Mouse (Mus musculus) forebrain, embryonic 10.5 days (tissue): ENCODE results near the gene Six1. TPM values are rescaled to one million over a fixed set of nuclear protein-coding genes. Genes with fewer than 3 reads are reported as not detected.
"Not testable (repeated sequence)": the region's sequence is repeated elsewhere in the genome, so short reads cannot be mapped to it uniquely, and the experiment has no call there.

Experiments
- DNase-seq: peaks from one replicate; pipeline ENCODE4 v3.0.0-alpha.2; 2017; ENCODE audit warnings: low spot score; ENCODE audit errors: extremely low spot score
- H3K27ac ChIP-seq: fragments of 300-500 bp; sonication (generic); 2 replicates; pipeline ENCODE4 v1.5.1; 2016; ENCODE audit warnings: mild to moderate bottlenecking
- H3K27me3 ChIP-seq: fragments of 300-500 bp; sonication (generic); 2 replicates; pipeline ENCODE4 v1.6.1; 2016; ENCODE audit warnings: mild to moderate bottlenecking; ENCODE audit not compliant: poor library complexity, severe bottlenecking
- H3K36me3 ChIP-seq: fragments of 300-500 bp; sonication (generic); replicated peaks from 2 replicates; pipeline ENCODE4 v1.6.1; 2016; ENCODE audit warnings: mild to moderate bottlenecking, moderate library complexity
- H3K4me1 ChIP-seq: fragments of 300-500 bp; sonication (generic); 2 replicates; pipeline ENCODE4 v1.6.1; 2016
- H3K4me3 ChIP-seq: fragments of 300-500 bp; sonication (generic); 2 replicates; pipeline ENCODE4 v1.5.1; 2016; ENCODE audit warnings: mild to moderate bottlenecking, moderate library complexity
- H3K9me3 ChIP-seq: fragments of 300-500 bp; sonication (generic); 2 replicates; pipeline ENCODE4 v1.6.1; 2016; ENCODE audit warnings: mild to moderate bottlenecking, moderate library complexity
- WGBS: fragments of 180-500 bp; shearing (Covaris S2); methylation state at CpG from one replicate; pipeline ENCODE4 v1.1.7; 2016; 5-methylcytosine and 5-hydroxymethylcytosine counted together
- polyA plus RNA-seq: library from polyadenylated mRNA; unstranded; fragments of >200 nt; fragmentation: Nextera tagmentation; extraction: Ambion mirVana; gene quantifications from 2 replicates; pipeline ENCODE4 v1.2.1, GENCODE M21; 2016

The Six1 gene
- polyA plus RNA-seq, result 10.7 and 11.4 TPM in 2 replicates

DNA sequence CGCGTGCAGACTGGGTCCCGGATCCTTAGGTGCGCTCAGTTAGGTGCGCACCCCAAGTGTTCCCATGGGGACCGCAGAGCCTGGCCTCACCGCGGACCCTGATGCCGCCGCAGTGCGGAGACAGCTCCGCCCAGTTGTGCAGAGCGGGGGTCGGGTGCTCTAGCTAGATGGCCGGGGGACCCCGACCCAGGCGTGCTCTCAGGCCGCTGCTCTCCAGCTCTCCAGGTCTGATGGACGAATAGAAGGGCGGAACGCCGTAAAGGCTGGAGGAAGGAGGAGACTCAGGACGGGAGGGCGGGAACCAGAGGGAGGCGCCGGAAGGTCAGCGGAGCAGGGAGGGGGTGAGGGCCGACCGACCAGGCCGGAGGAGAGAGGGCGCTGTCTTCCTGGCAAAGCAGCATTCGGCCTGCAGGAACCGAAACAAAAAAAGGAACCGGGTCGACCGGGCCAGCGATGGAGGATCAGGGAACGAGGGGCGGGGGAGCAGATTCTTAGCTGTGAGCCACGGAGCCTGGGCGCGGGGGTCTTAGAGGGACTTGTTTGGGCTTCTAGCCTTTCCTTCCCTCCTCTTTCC is at the start of gene Six1:
Six1 (minus strand) TSS at position 220 of the 574 bp plus-strand sequence.
- Histone ChIP-seq H3K27ac (peak within 1 kb of the TSS; percentile 78), H3K9me3 (no peaks in the 10 kb centered on the region), H3K36me3 (no peaks in the 10 kb centered on the region), H3K4me3 (peak within 1 kb of the TSS; percentile 57), H3K27me3 (peaks cover 94% of the 10 kb centered on the region), H3K4me1 (peaks cover 57% of the 10 kb centered on the region)
- DNase-seq, result peak; percentile 82
- WGBS, result under 1% methylated on average over 42 of the region's 42 CpGs

DNA sequence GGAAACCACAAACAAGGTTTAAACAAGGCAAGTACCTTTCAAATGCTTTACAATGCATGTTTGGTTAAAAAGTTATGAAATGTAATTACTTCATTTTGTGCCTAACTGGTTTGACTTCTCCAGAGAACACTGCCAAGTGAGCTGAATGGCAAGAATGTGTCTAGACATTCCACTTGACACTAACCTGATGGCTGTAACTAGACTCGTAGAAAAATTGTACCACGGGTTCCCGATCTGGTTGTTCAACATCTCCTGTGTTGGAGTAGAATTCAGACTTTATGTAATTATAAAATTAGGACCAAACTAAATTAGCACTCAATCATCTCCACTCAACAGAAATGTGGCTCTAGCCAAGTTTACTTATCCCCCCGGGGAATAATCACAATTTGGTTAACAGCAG is 44.9 kb upstream of the Six1 start:
- whole genome bisulfite sequencing, result 92% methylated on average over 4 of the region's 4 CpGs
- no peaks in the 10 kb centered on the region for H3K27me3 ChIP-seq
- no peak overlapping the region for H3K4me3 ChIP-seq
- no peak overlapping the region for H3K27ac ChIP-seq
- H3K4me1 ChIP-seq, result no peaks in the 10 kb centered on the region
- peaks cover 5% of the 10 kb centered on the region; the same call in 1 of the 2 replicates for H3K9me3 ChIP-seq
- no peak for DNase-seq
- H3K36me3 ChIP-seq, result peaks cover 39% of the 10 kb centered on the region

DNA sequence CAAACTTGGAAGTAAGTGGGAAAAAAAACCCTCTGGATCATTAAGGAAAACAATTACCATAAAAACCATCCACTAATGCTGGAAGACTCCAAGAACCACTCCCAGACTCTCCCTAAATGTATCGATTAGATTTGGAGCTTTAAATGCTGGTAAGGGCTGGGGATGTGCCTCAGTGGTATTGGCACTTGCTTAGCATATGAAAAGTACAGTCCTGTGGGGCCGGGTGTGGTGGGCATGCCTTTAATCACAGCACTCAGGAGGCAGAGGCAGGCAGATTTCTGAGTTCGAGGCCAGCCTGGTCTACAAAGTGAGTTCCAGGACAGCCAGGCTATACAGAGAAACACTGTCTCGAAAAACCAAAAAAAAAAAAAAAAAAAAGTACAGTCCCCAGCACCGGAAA is 42.5 kb upstream of the Six1 start:
- H3K9me3 ChIP-seq, DNase-seq, H3K27ac ChIP-seq, H3K4me3 ChIP-seq, H3K4me1 ChIP-seq, H3K27me3 ChIP-seq: not testable (repeated sequence)
- peaks cover 16% of the 10 kb centered on the region for H3K36me3 ChIP-seq
- WGBS, result 88% methylated on average over 5 of the region's 5 CpGs

DNA sequence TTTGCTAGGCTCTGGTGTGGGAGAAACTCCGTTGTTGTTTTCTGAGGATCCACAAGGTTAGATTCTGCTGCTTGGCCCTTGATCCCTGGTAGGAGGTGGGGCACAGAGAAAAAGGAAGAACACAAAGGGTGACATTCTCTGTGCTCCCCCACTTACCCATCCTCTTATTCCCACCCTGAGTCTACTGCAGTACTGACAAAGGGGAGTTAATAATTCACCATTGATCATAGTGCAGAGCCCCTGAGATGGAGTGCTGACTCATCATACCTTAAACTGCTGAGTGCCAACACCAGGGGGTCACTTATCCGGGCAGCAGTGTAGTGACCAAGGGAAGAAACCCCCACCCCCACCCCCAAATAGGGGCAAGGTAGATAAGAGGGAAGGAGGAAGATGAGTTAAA is 40.9 kb upstream of the Six1 start:
- Histone ChIP-seq H3K27me3 (no peaks in the 10 kb centered on the region), H3K36me3 (peaks cover 3% of the 10 kb centered on the region; the same call in 1 of the 2 replicates), H3K27ac (no peak overlapping the region), H3K4me1 (no peaks in the 10 kb centered on the region), H3K4me3 (no peak overlapping the region), H3K9me3 (no peaks in the 10 kb centered on the region)
- no peak for DNase-seq
- 54% methylated on average over 2 of the region's 2 CpGs for WGBS

DNA sequence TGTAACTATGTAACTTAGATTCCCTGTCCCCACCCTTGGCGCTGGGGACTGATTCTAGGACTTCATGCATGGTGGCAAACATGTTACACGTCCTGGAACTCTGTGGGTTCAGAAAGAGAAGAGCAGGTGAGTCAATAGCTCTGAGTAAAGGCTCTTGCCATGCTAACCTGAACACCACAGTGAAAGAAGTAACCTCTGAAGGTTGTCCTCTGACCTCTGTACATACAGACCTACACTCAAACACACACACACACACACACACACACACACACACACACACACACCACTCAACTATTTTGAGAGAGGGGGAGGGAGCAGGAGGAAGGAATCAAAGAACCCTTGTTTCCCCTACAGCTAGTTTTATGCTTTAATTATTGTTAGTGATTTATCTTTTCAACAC is 40.5 kb upstream of the Six1 start:
- Histone ChIP-seq H3K4me3 (no peak overlapping the region), H3K27me3 (no peaks in the 10 kb centered on the region), H3K9me3 (no peaks in the 10 kb centered on the region), H3K4me1 (no peaks in the 10 kb centered on the region), H3K27ac (no peak overlapping the region), H3K36me3 (peaks cover 3% of the 10 kb centered on the region; the same call in 1 of the 2 replicates)
- DNase-seq, result no peak
- WGBS, result 74% methylated on average over 2 of the region's 2 CpGs

DNA sequence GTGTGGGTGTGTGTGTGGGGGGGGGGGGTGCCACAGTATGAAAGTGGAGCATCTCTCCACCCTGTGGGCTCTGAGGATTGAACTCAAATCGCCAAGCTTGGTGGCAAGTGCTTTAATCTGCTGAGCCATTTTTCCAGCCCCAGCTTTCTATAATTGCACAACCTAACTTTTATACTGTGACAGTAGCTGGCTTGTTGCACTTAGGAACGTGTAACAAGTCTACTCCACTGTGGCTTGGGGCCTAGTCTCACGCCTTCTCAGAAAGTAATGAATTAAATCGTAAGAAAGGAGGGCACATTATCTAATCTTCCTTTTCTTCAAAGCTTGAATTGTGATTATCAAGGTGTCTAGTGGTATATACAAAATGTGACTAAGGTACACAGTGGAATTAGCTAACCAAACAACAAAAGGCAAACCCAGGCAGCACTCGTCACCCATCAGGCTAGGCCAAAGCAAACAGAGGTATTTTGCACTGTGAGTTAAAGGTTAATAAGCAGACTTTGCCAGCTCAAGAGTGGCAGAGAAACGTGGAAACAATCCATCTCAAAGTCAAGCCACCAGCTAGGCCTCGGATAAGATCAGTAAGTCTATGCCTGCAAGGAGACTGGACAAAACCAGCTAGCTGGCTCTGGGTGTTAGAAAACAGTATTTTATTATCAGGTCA is 37.1 kb upstream of the Six1 start:
- no peak overlapping the region for H3K4me3 ChIP-seq
- 86% methylated on average over 7 of the region's 7 CpGs for WGBS

DNA sequence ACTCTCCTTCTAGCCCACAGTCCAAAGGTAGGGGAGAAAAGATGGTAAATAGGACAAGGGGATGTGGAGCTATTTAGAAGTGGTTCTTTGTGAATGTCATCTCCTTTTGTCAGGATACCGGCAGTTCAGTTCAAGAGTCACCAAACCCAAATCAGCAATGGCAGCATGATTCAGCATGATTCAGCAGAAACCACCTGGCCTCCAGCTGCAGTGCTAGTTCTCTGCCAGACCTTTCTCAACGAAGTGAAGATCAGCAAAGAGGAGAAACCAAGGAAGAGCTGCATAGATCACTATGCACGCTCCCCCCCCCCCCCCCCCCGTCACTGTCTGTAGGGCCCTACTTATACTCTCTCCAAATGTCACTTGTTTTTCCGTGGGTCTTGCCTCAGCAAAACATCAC is 35.2 kb upstream of the Six1 start:
- no peaks in the 10 kb centered on the region for H3K27me3 ChIP-seq
- peaks cover 3% of the 10 kb centered on the region for H3K4me1 ChIP-seq
- no peak overlapping the region for H3K4me3 ChIP-seq
- H3K9me3 ChIP-seq, result no peaks in the 10 kb centered on the region
- H3K27ac ChIP-seq, result no peak overlapping the region
- 68% methylated on average over 5 of the region's 5 CpGs for WGBS
- no peak for DNase-seq
- no peaks in the 10 kb centered on the region for H3K36me3 ChIP-seq

More for the DNA sequence above, 37.1 kb upstream of the Six1 start:
- Histone ChIP-seq H3K27ac (no peak overlapping the region), H3K9me3 (no peaks in the 10 kb centered on the region), H3K36me3 (no peaks in the 10 kb centered on the region), H3K27me3 (no peaks in the 10 kb centered on the region), H3K4me1 (peaks cover 2% of the 10 kb centered on the region)
- DNase-seq, result no peak

DNA sequence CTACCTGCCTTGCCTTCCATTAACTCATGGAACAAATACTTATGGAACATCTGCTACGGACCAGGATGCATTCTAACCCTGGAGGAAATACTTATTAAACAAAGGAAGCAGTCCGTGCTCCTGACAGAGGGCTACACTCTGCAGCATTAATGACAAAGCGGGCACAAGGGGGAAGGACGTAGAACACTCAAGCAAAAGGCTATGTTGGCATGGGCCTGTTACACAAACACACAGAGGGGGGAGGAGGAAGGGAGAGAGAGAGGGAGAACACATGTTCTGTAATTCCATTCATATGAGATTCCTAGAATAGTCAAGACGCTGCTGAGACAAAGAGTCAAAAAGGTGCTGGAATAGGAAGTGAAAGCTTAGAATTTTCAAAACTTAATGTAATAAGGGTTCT is 34.8 kb upstream of the Six1 start:
- Histone ChIP-seq H3K27me3 (no peaks in the 10 kb centered on the region), H3K4me1 (peaks cover 3% of the 10 kb centered on the region), H3K4me3 (no peak overlapping the region), H3K36me3 (no peaks in the 10 kb centered on the region), H3K27ac (no peak overlapping the region), H3K9me3 (no peaks in the 10 kb centered on the region)
- DNase-seq, result no peak
- WGBS, result 80% methylated on average over 5 of the region's 5 CpGs

DNA sequence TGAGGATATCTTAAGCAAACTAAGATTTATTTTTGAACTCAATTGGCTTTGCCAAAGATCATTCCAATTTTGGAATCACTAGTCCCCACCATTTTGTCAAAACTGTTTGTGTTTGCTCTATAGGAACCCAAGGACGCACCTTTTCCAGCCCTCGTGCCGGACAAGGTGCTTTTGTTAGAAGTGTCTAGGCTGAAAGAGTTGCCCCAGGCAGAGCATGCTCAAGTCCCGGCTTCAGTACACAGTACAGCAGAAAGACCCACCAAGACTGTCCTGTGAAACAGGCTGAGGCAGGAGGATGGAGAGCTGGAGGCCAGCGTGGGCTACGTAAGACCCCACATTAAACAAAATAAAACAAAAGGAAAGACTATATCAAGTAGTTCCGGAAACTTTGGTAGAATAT is 33.4 kb upstream of the Six1 start:
- H3K27ac ChIP-seq, result no peak overlapping the region
- WGBS, result 85% methylated on average over 7 of the region's 7 CpGs
- no peak for DNase-seq
- H3K36me3 ChIP-seq, result no peaks in the 10 kb centered on the region
- H3K27me3 ChIP-seq, result no peaks in the 10 kb centered on the region
- no peaks in the 10 kb centered on the region for H3K9me3 ChIP-seq
- no peak overlapping the region for H3K4me3 ChIP-seq
- peaks cover 3% of the 10 kb centered on the region for H3K4me1 ChIP-seq

DNA sequence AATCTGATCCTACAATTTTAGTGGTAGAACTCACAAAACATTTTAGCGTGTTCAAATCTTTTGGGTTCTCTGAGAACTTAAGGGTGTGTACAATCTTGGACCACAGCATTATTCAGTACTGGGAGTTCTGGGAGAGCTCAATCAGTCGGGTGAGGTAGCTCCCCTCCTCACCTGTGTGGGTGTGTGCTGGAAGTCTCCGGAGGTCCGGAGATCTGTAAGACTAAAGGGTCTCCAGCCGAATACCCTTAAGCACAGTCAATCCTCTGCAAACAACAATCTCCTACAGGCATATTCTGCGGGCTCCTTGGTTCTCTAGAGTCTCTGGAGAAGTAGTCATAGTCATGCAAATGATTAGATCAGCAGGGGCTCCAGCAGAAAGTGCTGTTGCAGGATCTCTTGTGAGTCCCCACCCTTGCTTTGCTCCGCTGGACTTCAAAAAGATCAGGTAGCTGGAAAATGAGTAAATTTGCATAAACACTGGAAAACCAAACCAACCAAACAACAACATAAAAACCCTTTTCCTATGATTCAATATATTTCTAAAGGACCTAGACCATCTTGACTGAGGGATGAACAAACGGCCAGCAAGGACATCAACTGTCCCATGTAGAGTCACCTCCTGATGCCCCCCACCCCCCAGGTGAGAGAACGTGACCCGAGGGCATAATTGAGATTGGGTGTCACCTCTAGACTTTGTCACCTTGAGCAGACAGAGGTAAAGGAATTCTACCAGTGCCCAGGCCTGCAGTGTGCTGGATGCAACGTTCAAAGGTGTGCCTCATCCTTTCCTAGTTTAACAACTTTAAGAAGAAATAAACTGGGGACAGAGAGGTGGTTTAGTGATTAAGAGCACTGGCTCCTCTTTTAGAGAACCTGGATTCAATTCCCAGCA is 32.3 kb upstream of the Six1 start:
- no peaks in the 10 kb centered on the region for H3K27me3 ChIP-seq
- no peak for DNase-seq
- no peak overlapping the region for H3K27ac ChIP-seq
- peaks cover 3% of the 10 kb centered on the region for H3K4me1 ChIP-seq
- H3K9me3 ChIP-seq, result no peaks in the 10 kb centered on the region
- H3K36me3 ChIP-seq, result no peaks in the 10 kb centered on the region
- 23% methylated on average over 11 of the region's 11 CpGs for WGBS
- H3K4me3 ChIP-seq, result no peak overlapping the region

DNA sequence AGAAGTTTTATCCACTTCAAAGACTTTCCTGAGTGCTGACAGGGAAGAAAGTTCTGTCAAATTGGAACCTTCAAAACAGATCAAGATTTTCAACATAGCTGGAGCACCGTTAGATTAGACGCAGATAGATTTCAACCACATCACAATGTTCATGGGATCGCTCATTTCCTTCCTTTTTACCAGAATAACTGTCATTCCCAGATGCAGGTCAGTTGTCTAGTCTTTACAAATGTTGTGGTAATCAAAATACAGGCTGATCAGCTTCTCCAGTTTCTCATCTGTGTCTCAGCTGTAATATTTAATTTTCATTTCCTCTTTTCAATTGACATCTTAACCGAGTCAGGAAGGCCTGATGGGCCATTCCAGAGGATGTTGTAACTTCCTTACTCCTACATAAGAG is 30.1 kb upstream of the Six1 start:
- DNase-seq, result no peak
- Histone ChIP-seq H3K4me1 (peaks cover 3% of the 10 kb centered on the region), H3K36me3 (no peaks in the 10 kb centered on the region), H3K27ac (no peak overlapping the region), H3K27me3 (no peaks in the 10 kb centered on the region), H3K4me3 (no peak overlapping the region), H3K9me3 (no peaks in the 10 kb centered on the region)
- 86% methylated on average over 4 of the region's 4 CpGs for WGBS

DNA sequence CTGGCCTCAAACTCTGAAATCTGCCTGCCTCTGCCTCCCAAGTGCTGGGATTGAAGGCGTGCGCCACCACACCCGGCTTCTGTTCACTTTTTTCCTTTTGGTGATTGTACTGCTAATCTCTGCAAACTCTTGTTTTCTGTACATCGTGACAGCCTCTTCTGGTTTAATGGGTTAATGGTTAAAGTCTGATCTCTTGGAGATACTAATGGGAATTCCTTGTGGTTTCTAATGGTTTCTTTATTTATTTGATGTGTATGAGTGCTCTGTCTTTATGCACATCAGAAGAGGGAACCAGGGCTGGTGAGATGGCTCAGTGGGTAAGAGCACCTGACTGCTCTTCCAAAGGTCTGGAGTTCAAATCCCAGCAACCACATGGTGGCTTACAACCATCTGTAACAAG is 28.1 kb upstream of the Six1 start:
- H3K4me1 ChIP-seq, H3K4me3 ChIP-seq, H3K27ac ChIP-seq, DNase-seq, H3K27me3 ChIP-seq, H3K36me3 ChIP-seq, H3K9me3 ChIP-seq: not testable (repeated sequence)
- 99% methylated on average over 4 of the region's 4 CpGs for WGBS
